Mouse (Mus musculus): ENCODE measurements around the gene Dnal1.

DNA sequence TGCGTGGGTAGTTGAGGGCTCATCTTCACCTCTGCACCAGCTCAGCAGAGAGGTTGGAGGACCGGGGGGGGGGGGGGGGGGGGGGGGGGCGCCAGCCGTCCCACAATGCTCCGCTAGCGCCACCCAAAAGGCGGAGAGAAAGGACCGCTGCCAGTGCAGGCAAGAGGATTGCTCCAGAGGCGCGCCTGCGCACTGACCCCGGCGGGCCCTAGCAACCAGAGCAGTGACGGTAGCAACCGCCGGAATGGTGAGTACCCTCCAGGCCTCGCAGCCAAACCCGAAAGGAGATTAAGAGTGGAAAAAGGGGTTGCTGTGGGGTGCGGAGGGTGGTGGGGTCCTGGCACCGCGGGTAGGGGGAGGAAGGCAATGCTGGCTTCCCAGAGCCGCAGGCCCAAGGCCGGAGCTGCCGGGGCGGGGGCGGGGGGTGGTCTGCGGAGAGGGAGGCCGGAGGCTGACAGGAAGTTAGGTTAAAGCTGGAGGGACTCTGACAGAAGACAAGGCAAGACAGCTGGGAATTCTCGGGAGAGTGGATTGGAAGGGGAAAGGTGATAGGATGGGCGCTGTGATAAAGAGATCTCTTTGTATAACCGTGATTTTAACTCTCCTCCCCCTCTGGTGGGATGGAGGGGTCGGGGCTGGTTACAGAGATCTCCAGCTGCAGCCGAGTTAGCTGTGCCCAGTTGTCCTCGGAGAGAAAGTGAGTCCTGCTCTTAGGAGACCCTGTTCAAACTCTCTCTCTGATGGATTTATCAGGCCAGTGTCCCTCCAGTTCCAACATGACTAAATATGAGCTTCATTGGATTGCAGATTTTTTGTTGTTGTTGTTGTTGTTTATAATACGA, at the start of gene Dnal1:
- TF ChIP-seq CTCF (IDR thresholded peaks at IDR 0.05; ENCODE audit: borderline replicate concordance, extremely low read depth, insufficient read depth, insufficient read length): no peak
- 0 out of 2 replicates have a peak, but pooled peaks have one; percentile 10 for TF ChIP-seq POLR2A (IDR thresholded peaks at IDR 0.05; ENCODE audit: borderline replicate concordance, extremely low read depth, insufficient read depth, insufficient read length, poor library complexity, severe bottlenecking)
